ENCODE assay signal across 9 mouse cellular contexts in the genomic region with DNA sequence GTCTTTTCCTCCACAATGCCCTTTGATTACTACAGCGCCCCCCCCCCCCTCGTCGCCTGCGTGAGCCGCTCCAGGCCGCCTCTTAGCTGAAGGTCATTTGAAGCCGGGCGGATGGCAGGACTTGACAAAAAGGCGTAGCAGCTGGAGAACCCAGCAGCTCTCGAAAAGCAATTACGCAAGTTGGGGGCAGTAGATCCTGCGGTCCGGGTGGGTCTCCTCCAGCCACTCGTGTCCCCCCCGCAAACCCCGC. TPM values are rescaled to one million over a fixed set of nuclear protein-coding genes. Genes with fewer than 3 reads are reported as not detected.
DNase-seq lines count a peak whose midpoint lies in the region; ATAC-seq and TF ChIP-seq lines count a peak whose summit lies in the region.
"Had no signal": no experiment of that assay in that cellular context is flagged by ENCODE, and none has a peak within 500 bp of the region (broad histone marks: within the 10 kb centered on the region; RNA-seq: fewer than 3 reads in every experiment).

No protein-coding gene starts in this region.

- H3K79me2 ChIP-seq in heart, adult 2 months (replicated peaks; ENCODE audit: control insufficient read depth, insufficient read depth, low read length): 0 out of 2 replicates have a peak, but pooled peaks cover 2% of the 10 kb centered on the region

- intact Hi-C loops in heart, adult 2 months (cut with DNase I): loop anchor here (5.0 to 10.0 kb wide), 2 partner anchors 154 to 307 kb away; a partner anchor contains a TSS

- H3K4me1 ChIP-seq in heart, adult 2 months (ENCODE audit: control insufficient read depth, insufficient read depth, low read length): peaks cover 3% of the 10 kb centered on the region
- H3K4me1 ChIP-seq in thymus, adult 2 months (replicated peaks; ENCODE audit: control insufficient read depth, insufficient read depth, low read length): 0 out of 2 replicates have a peak, but pooled peaks cover 4% of the 10 kb centered on the region
- peaks cover 50% of the 10 kb centered on the region for H3K4me1 ChIP-seq in liver, embryonic 12.5 days
- H3K4me1 ChIP-seq in stomach, postnatal 0 days (replicated peaks; ENCODE audit: control insufficient read depth, insufficient read depth): no peaks in the 10 kb centered on the region; the same call in 1 of the 2 replicates

- H3K36me3 ChIP-seq in heart, adult 2 months (ENCODE audit: control insufficient read depth, insufficient read depth, low read length): no peaks in the 10 kb centered on the region
- H3K36me3 ChIP-seq in thymus, adult 2 months (ENCODE audit: control insufficient read depth, insufficient read depth, low read length): peaks cover 14% of the 10 kb centered on the region
- peaks cover 44% of the 10 kb centered on the region for H3K36me3 ChIP-seq in liver, embryonic 12.5 days
- peaks cover 4% of the 10 kb centered on the region for H3K36me3 ChIP-seq in stomach, postnatal 0 days (ENCODE audit: control insufficient read depth, insufficient read depth, low read length)

- H3K27me3 ChIP-seq in heart, adult 2 months (ENCODE audit: control insufficient read depth, insufficient read depth, low read length): no peaks in the 10 kb centered on the region
- H3K27me3 ChIP-seq in thymus, adult 2 months (ENCODE audit: control insufficient read depth, insufficient read depth, low read length): no peaks in the 10 kb centered on the region
- no peaks in the 10 kb centered on the region for H3K27me3 ChIP-seq in liver, embryonic 12.5 days (replicated peaks)
- no peaks in the 10 kb centered on the region for H3K27me3 ChIP-seq in stomach, postnatal 0 days (ENCODE audit: control insufficient read depth, insufficient read depth, low read length)

- no peak for TF ChIP-seq EP300 in heart, adult 2 months (IDR thresholded peaks at IDR 0.05; ENCODE audit: insufficient read depth, low read depth, low read length)
- no peak for TF ChIP-seq EP300 in stomach, postnatal 0 days (optimal IDR thresholded peaks at IDR 0.05)

- no peaks in the 10 kb centered on the region for H3K9me3 ChIP-seq in liver, embryonic 12.5 days (replicated peaks)
- no peaks in the 10 kb centered on the region for H3K9me3 ChIP-seq in stomach, postnatal 0 days (ENCODE audit: control insufficient read depth, low read length)

- H3K4me2 ChIP-seq in liver, embryonic 12.5 days: peak overlapping the region; percentile 87
- H3K4me2 ChIP-seq in stomach, postnatal 0 days (replicated peaks; ENCODE audit: low read depth): peak overlapping the region; percentile 69

- peak; percentile 49 for ATAC-seq in liver, embryonic 12.5 days
- no peak; the same call in 1 of the 2 replicates for ATAC-seq in stomach, postnatal 0 days (ENCODE audit: low FRiP score, low TSS enrichment)
- no peak for ATAC-seq in activated CD4-positive, CD25-positive, alpha-beta regulatory T cell, adult 4 months

- H3K27ac ChIP-seq in heart, adult 2 months: peak overlapping the region; percentile 93
- peak overlapping the region; percentile 47; the same call in 1 of the 2 replicates for H3K27ac ChIP-seq in thymus, adult 2 months (ENCODE audit: control insufficient read depth, insufficient read depth, low read length)
- peak overlapping the region; percentile 91 for H3K27ac ChIP-seq in liver, embryonic 12.5 days
- peak overlapping the region; percentile 96 for H3K27ac ChIP-seq in stomach, postnatal 0 days (replicated peaks)

- WGBS in heart, adult 2 months: under 1% methylated on average over 15 of the region's 16 CpGs
- under 1% methylated on average over 16 of the region's 16 CpGs for WGBS in thymus, adult 2 months
- 0% methylated on average over 16 of the region's 16 CpGs for WGBS in liver, embryonic 12.5 days (ENCODE audit: insufficient replicate concordance)
- WGBS in stomach, postnatal 0 days: 0% methylated on average over 16 of the region's 16 CpGs

- no peak for DNase-seq in heart, adult 2 months
- no peak for DNase-seq in heart, adult 11 months
- DNase-seq in thymus, adult 2 months: no peak
- no peak for DNase-seq in thymus, adult 18-20 months
- DNase-seq in stomach, postnatal 0 days (ENCODE audit: low spot score): no peak
- DNase-seq in gastrocnemius, adult 18-20 months (ENCODE audit: low spot score): no peak

- peak overlapping the region; percentile 84 for H3K9ac ChIP-seq in heart, adult 2 months (ENCODE audit: low read depth, low read length)
- peak overlapping the region; percentile 82 for H3K9ac ChIP-seq in liver, embryonic 12.5 days
- H3K9ac ChIP-seq in stomach, postnatal 0 days (ENCODE audit: low read length): peak overlapping the region; percentile 88

- no peak for TF ChIP-seq CTCF in heart, adult 2 months (IDR thresholded peaks at IDR 0.05)
- no peak for TF ChIP-seq CTCF in thymus, adult 2 months (IDR thresholded peaks at IDR 0.05; ENCODE audit: borderline replicate concordance, control insufficient read depth, extremely low read depth, insufficient read depth, low read length, poor library complexity)
- peak; percentile 20; the same call in 1 of the 2 replicates for TF ChIP-seq CTCF in stomach, postnatal 0 days (IDR thresholded peaks at IDR 0.05; ENCODE audit: low read depth)

- TF ChIP-seq POLR2A in heart, adult 2 months (IDR thresholded peaks at IDR 0.05; ENCODE audit: insufficient read depth, low read depth, low read length): no peak
- no peak for TF ChIP-seq POLR2A in thymus, adult 2 months (IDR thresholded peaks at IDR 0.05; ENCODE audit: control insufficient read depth, extremely low read depth, insufficient read depth, low read length, poor library complexity)

- H3K4me3 ChIP-seq in heart, adult 2 months: peak overlapping the region; percentile 89
- H3K4me3 ChIP-seq in thymus, adult 2 months (ENCODE audit: control insufficient read depth, insufficient read depth, low read length): peak overlapping the region; percentile 98
- H3K4me3 ChIP-seq in liver, embryonic 12.5 days: peak overlapping the region; percentile 95
- H3K4me3 ChIP-seq in stomach, postnatal 0 days (ENCODE audit: low read depth, low read length): peak overlapping the region; percentile 91

RNA-seq across cellular contexts. Expression of a gene that starts 0.2 kb away (rescaled TPM):
- total RNA-seq in heart, adult 2 months (2021): 10 to 100 TPM; 18.9 to 19.8 TPM
- 16.9 and 30.6 TPM in 2 replicates for polyA plus RNA-seq in heart, adult 2 months (2012; rRNA removed)
- polyA plus RNA-seq in thymus, adult 2 months (2012; rRNA removed): 39.4 and 43.4 TPM in 2 replicates
- 53.5 and 55.7 TPM in 2 replicates for polyA plus RNA-seq in liver, embryonic 12.5 days (2016; fragmentation: Nextera tagmentation; extraction: Ambion mirVana)
- 27.9 and 28.5 TPM in 2 replicates for polyA plus RNA-seq in stomach, postnatal 0 days (2015; fragmentation: Nextera tagmentation; extraction: Ambion mirVana)
- 10 to 100 TPM; 18.8 to 19.5 TPM for total RNA-seq in gastrocnemius, adult 18-20 months (2021)
- polyA plus RNA-seq in activated CD4-positive, CD25-positive, alpha-beta regulatory T cell, adult 4 months (2017; shearing (Covaris generic)): 10 to 100 TPM; 92.3 to 93.9 TPM

RNA-seq across cellular contexts. Expression of a gene that starts 22.3 kb away (rescaled TPM):
- 10 to 100 TPM; 32.7 to 36.6 TPM for total RNA-seq in heart, adult 2 months (2021)
- polyA plus RNA-seq in heart, adult 2 months (2012; rRNA removed): 12.7 and 21.5 TPM in 2 replicates
- 12.5 and 16.9 TPM in 2 replicates for polyA plus RNA-seq in thymus, adult 2 months (2012; rRNA removed)
- 48.6 and 48.7 TPM in 2 replicates for polyA plus RNA-seq in liver, embryonic 12.5 days (2016; fragmentation: Nextera tagmentation; extraction: Ambion mirVana)
- 121 and 125 TPM in 2 replicates for polyA plus RNA-seq in stomach, postnatal 0 days (2015; fragmentation: Nextera tagmentation; extraction: Ambion mirVana)
- 10 to 100 TPM; 23.2 to 25.4 TPM for total RNA-seq in gastrocnemius, adult 18-20 months (2021)
- 100 to 1,000 TPM; 121 to 129 TPM for polyA plus RNA-seq in activated CD4-positive, CD25-positive, alpha-beta regulatory T cell, adult 4 months (2017; shearing (Covaris generic))

RNA-seq across cellular contexts. Expression of a gene that starts 22.4 kb away (rescaled TPM):
- 100 to 1,000 TPM; 263 to 301 TPM for total RNA-seq in heart, adult 2 months (2021)
- 88.7 and 97.0 TPM in 2 replicates for polyA plus RNA-seq in heart, adult 2 months (2012; rRNA removed)
- 94.5 and 166 TPM in 2 replicates for polyA plus RNA-seq in thymus, adult 2 months (2012; rRNA removed)
- 185 and 192 TPM in 2 replicates for polyA plus RNA-seq in liver, embryonic 12.5 days (2016; fragmentation: Nextera tagmentation; extraction: Ambion mirVana)
- polyA plus RNA-seq in stomach, postnatal 0 days (2015; fragmentation: Nextera tagmentation; extraction: Ambion mirVana): 259 and 270 TPM in 2 replicates
- 100 to 1,000 TPM; 232 to 237 TPM for total RNA-seq in gastrocnemius, adult 18-20 months (2021)
- polyA plus RNA-seq in activated CD4-positive, CD25-positive, alpha-beta regulatory T cell, adult 4 months (2017; shearing (Covaris generic)): 10 to 100 TPM; 11.5 to 15.0 TPM

RNA-seq across cellular contexts. Expression of a gene that starts 50.7 kb away (rescaled TPM):
- total RNA-seq in heart, adult 2 months (2021): under 1 TPM in 1 of 2 experiments, not detected in 1; 0.68 TPM
- polyA plus RNA-seq in heart, adult 2 months (2012; rRNA removed): 1.7 and 3.6 TPM in 2 replicates
- 7.1 and 15.8 TPM in 2 replicates for polyA plus RNA-seq in thymus, adult 2 months (2012; rRNA removed)
- polyA plus RNA-seq in liver, embryonic 12.5 days (2016; fragmentation: Nextera tagmentation; extraction: Ambion mirVana): 0.58 TPM in 1 of 2 replicates, not detected in the other
- 75.5 and 86.9 TPM in 2 replicates for polyA plus RNA-seq in stomach, postnatal 0 days (2015; fragmentation: Nextera tagmentation; extraction: Ambion mirVana)
- not detected for total RNA-seq in gastrocnemius, adult 18-20 months (2021)
- not detected for polyA plus RNA-seq in activated CD4-positive, CD25-positive, alpha-beta regulatory T cell, adult 4 months (2017; shearing (Covaris generic))
- total RNA-seq: common myeloid progenitor, adult 5-6 weeks had no signal
